Mouse (Mus musculus) lung, embryonic 15.5 days (tissue): ENCODE measurements at regions not wholly inside any gene's neighbourhood (a gene's known extent, or its start where the extent isn't known, plus 50 kb on each side); places are given as distances from the start of the nearest gene placed in this dataset.

Source experiments
- ATAC-seq: fragments of 200-750 bp; cut with Nextera tagmentation; 2 replicates; pipeline ENCODE4 v1.8.0; 2017; ENCODE audit warnings: moderate number of reproducible peaks, borderline replicate concordance; ENCODE audit not compliant: low FRiP score, low TSS enrichment; ENCODE audit errors: extremely low read depth
- H3K27ac ChIP-seq: fragments of 300-500 bp; sonication (generic); 2 replicates; pipeline ENCODE4 v1.5.1; 2015; ENCODE audit warnings: moderate library complexity, mild to moderate bottlenecking, inconsistent platforms
- H3K27me3 ChIP-seq: fragments of 300-500 bp; sonication (generic); 2 replicates; pipeline ENCODE4 v1.6.1; 2015; ENCODE audit warnings: inconsistent platforms
- H3K36me3 ChIP-seq: fragments of 300-500 bp; sonication (generic); 2 replicates; pipeline ENCODE4 v1.6.1; 2015; ENCODE audit warnings: inconsistent platforms
- H3K4me1 ChIP-seq: fragments of 300-500 bp; sonication (generic); 2 replicates; pipeline ENCODE4 v1.6.1; 2015; ENCODE audit warnings: inconsistent platforms
- H3K4me2 ChIP-seq: fragments of 300-500 bp; sonication (generic); 2 replicates; pipeline ENCODE4 v1.6.1; 2015; ENCODE audit warnings: inconsistent platforms, mild to moderate bottlenecking, moderate library complexity
- H3K4me3 ChIP-seq: fragments of 300-500 bp; sonication (generic); 2 replicates; pipeline ENCODE4 v1.5.1; 2015; ENCODE audit warnings: mild to moderate bottlenecking, inconsistent platforms
- H3K9ac ChIP-seq: fragments of 300-500 bp; sonication (generic); 2 replicates; pipeline ENCODE4 v1.6.1; 2015; ENCODE audit warnings: inconsistent platforms
- H3K9me3 ChIP-seq: fragments of 300-500 bp; sonication (generic); 2 replicates; pipeline ENCODE4 v1.6.1; 2016; ENCODE audit warnings: inconsistent platforms
- WGBS: fragments of 180-500 bp; shearing (Covaris S2); methylation state at CpG from one replicate; pipeline ENCODE4 v1.1.7; 2015; 5-methylcytosine and 5-hydroxymethylcytosine counted together

- no peak overlapping the region for H3K4me2 ChIP-seq
- ATAC-seq = no peak
- no peaks in the 10 kb centered on the region for H3K4me1 ChIP-seq
- H3K9me3 ChIP-seq = no peaks in the 10 kb centered on the region
- no peak overlapping the region for H3K4me3 ChIP-seq
- no peak overlapping the region for H3K9ac ChIP-seq
- H3K27me3 ChIP-seq = no peaks in the 10 kb centered on the region
- no peaks in the 10 kb centered on the region for H3K36me3 ChIP-seq
- 73% methylated on average over 3 of the region's 3 CpGs for WGBS
- H3K27ac ChIP-seq = no peak overlapping the region
Observed at GRCm38 (mm10) chr2:174021538-174021937, 54.6 kb upstream of the Stx16 start.

GRCm38 (mm10) chr2:174022292-174022691 is 53.8 kb upstream of the Stx16 start:
- 79% methylated on average over 4 of the region's 4 CpGs for WGBS
- no peak overlapping the region for H3K9ac ChIP-seq
- no peak overlapping the region for H3K4me2 ChIP-seq
- H3K4me1 ChIP-seq = no peaks in the 10 kb centered on the region
- no peak overlapping the region for H3K4me3 ChIP-seq
- no peaks in the 10 kb centered on the region for H3K36me3 ChIP-seq
- H3K27me3 ChIP-seq = no peaks in the 10 kb centered on the region
- H3K9me3 ChIP-seq = no peaks in the 10 kb centered on the region
- no peak for ATAC-seq
- H3K27ac ChIP-seq = no peak overlapping the region

GRCm38 (mm10) chr2:174025181-174025870 is 50.8 kb upstream of the Stx16 start:
- ATAC-seq = no peak
- Histone ChIP-seq H3K27me3 (no peaks in the 10 kb centered on the region), H3K4me1 (no peaks in the 10 kb centered on the region), H3K36me3 (no peaks in the 10 kb centered on the region), H3K4me2 (no peak overlapping the region), H3K9ac (no peak overlapping the region), H3K9me3 (no peaks in the 10 kb centered on the region), H3K4me3 (no peak overlapping the region), H3K27ac (no peak overlapping the region)
- WGBS = 80% methylated on average over 11 of the region's 11 CpGs
